Mouse (Mus musculus): ENCODE data around the gene Ebf1. TPM values are rescaled to one million over a fixed set of nuclear protein-coding genes. Genes with fewer than 3 reads are reported as not detected.

Ebf1 gene
- total RNA-seq, 2 experiments from 2014 or later: 9.4 to 10.3 TPM

DNA sequence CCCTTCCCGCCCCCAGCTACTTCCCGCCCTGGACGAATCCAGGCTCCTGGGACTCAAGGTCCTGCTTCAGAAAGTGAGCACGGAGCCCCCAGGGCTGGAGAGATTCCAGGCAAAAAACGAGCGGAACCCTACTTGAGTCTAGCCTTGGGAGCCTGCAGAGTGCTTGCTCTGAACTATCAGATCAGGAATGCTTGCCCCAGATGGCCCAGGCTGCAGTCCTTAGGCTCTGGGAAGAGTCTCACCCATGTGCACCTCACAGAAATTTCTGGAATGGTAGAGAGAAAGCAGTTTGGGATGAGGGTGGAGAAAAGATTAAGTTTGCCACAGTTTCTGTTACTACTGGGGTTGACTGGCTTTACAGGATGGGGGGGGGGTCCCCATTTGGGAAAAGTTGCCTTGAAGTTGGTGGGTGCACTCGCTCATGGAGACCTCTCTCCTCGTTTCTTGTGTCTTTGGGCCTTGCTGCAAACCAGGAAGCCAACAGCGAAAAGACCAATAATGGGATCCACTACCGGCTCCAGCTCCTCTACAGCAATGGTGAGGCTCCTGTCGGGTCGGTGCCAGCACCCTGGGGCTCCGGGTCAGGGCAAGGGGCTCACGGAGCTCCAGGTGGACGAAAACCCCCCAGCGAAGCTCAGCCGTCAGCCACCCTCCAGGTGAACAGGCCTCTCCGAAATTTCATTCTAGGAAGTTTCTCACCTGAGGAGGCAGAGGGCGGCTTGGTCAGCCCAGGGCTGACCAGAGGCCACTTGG lies 3.8 kb downstream of the Ebf1 start:
- H3K4me3 ChIP-seq: peak overlapping the region; percentile 81
- TF ChIP-seq CTCF (IDR thresholded peaks at IDR 0.05): no peak
- intact Hi-C loops (cut with DNase I): no loop called here
- DNase-seq: peak; percentile 30
- H3K27ac ChIP-seq: peak overlapping the region; percentile 94

GRCm38 (mm10) chr11:44621615-44622014 lies 4.5 kb downstream of the Ebf1 start:
- H3K4me3 ChIP-seq: peak overlapping the region; percentile 81
- no peak for DNase-seq
- H3K27ac ChIP-seq: peak overlapping the region; percentile 94
- intact Hi-C loops (cut with DNase I): no loop called here
- TF ChIP-seq CTCF (IDR thresholded peaks at IDR 0.05): no peak

GRCm38 (mm10) chr11:44622023-44622731 lies 5.1 kb downstream of the Ebf1 start:
- Histone ChIP-seq H3K27ac (peak overlapping the region; percentile 94), H3K4me3 (peak overlapping the region; percentile 81)
- intact Hi-C loops (cut with DNase I): no loop called here
- TF ChIP-seq CTCF (IDR thresholded peaks at IDR 0.05): no peak
- peak; percentile 73 for DNase-seq

- no peak for DNase-seq
- Histone ChIP-seq H3K27ac (peak overlapping the region; percentile 94), H3K4me3 (peak overlapping the region; percentile 81)
- intact Hi-C loops (cut with DNase I): no loop called here
- no peak for TF ChIP-seq CTCF (IDR thresholded peaks at IDR 0.05)
Observed at GRCm38 (mm10) chr11:44624564-44624963, 7.4 kb downstream of the Ebf1 start.

GRCm38 (mm10) chr11:44626065-44626464 lies 8.9 kb downstream of the Ebf1 start:
- Histone ChIP-seq H3K27ac (peak overlapping the region; percentile 94), H3K4me3 (peak overlapping the region; percentile 42)
- TF ChIP-seq CTCF (IDR thresholded peaks at IDR 0.05): no peak
- intact Hi-C loops (cut with DNase I): no loop called here
- no peak for DNase-seq

- intact Hi-C loops (cut with DNase I): no loop called here
- peak overlapping the region; percentile 94 for H3K27ac ChIP-seq
- no peak overlapping the region; the same call in 1 of the 2 replicates for H3K4me3 ChIP-seq
- DNase-seq: no peak
- TF ChIP-seq CTCF (IDR thresholded peaks at IDR 0.05): no peak
Observed at GRCm38 (mm10) chr11:44628412-44628811, 11.3 kb downstream of the Ebf1 start.

DNA sequence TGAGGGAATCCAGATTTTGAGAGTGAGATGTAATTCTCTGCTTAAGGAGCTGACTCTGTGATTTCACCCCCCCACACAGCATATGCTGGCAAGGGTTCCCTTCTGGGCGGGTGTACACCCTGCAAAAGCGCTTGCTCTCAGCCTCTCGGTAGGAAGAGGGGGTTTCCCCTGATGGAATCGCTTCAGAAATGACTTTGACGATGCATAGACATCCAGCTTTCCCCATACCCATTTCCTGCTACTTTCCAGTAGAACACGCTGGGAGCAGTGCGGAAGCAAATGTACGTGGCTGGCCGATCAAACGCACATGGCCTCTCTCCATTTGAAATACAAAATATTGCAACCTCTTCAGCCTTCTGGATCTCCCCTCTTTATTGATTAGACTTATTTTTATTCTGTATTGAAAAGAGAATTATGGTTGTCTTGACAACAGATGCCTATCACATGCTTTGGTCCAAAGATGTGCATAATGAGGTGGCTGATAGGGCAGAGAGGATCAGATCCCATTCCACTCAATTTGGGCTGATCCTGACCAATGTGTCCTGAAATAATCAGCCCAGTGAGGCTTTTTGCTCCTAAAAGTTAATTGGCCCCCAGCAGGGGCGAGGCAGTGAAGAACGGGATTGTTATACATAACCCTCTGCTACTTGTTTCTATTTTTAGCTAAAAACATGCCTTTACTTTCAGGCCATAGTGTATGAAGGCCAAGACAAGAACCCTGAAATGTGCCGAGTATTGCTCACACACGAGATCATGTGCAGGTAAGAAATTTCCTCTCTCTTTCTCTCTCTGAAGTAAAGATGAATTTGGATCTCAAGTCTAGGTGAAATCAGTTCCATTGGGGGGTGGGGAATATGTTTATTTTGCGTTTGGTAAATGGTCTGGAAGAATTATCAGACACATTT lies 15.2 kb downstream of the Ebf1 start:
- DNase-seq: no peak
- Histone ChIP-seq H3K4me3 (no peak overlapping the region), H3K27ac (no peak overlapping the region)
- intact Hi-C loops (cut with DNase I): no loop called here
- TF ChIP-seq CTCF (IDR thresholded peaks at IDR 0.05): no peak

GRCm38 (mm10) chr11:44633001-44633693 lies 16.0 kb downstream of the Ebf1 start:
- H3K27ac ChIP-seq: no peak overlapping the region
- 0 out of 2 replicates have a peak, but pooled peaks have one; percentile 3 for TF ChIP-seq CTCF (IDR thresholded peaks at IDR 0.05)
- no peak overlapping the region for H3K4me3 ChIP-seq
- intact Hi-C loops (cut with DNase I): no loop called here
- no peak for DNase-seq

- Histone ChIP-seq H3K27ac (no peak overlapping the region), H3K4me3 (no peak overlapping the region)
- TF ChIP-seq CTCF (IDR thresholded peaks at IDR 0.05): no peak
- no peak for DNase-seq
- intact Hi-C loops (cut with DNase I): no loop called here
Observed at GRCm38 (mm10) chr11:44634552-44635193, 17.6 kb downstream of the Ebf1 start.

- intact Hi-C loops (cut with DNase I): no loop called here
- Histone ChIP-seq H3K4me3 (no peak overlapping the region), H3K27ac (no peak overlapping the region)
- TF ChIP-seq CTCF (IDR thresholded peaks at IDR 0.05): no peak
- DNase-seq: no peak
Observed at GRCm38 (mm10) chr11:44636241-44636640, 19.1 kb downstream of the Ebf1 start.

GRCm38 (mm10) chr11:44638193-44638754 lies 21.2 kb downstream of the Ebf1 start:
- H3K27ac ChIP-seq: no peak overlapping the region
- no peak for DNase-seq
- H3K4me3 ChIP-seq: no peak overlapping the region
- intact Hi-C loops (cut with DNase I): no loop called here
- TF ChIP-seq CTCF (IDR thresholded peaks at IDR 0.05): no peak
